Comparison of ENCODE assay signal across 7 mouse cellular contexts in the genomic region with DNA sequence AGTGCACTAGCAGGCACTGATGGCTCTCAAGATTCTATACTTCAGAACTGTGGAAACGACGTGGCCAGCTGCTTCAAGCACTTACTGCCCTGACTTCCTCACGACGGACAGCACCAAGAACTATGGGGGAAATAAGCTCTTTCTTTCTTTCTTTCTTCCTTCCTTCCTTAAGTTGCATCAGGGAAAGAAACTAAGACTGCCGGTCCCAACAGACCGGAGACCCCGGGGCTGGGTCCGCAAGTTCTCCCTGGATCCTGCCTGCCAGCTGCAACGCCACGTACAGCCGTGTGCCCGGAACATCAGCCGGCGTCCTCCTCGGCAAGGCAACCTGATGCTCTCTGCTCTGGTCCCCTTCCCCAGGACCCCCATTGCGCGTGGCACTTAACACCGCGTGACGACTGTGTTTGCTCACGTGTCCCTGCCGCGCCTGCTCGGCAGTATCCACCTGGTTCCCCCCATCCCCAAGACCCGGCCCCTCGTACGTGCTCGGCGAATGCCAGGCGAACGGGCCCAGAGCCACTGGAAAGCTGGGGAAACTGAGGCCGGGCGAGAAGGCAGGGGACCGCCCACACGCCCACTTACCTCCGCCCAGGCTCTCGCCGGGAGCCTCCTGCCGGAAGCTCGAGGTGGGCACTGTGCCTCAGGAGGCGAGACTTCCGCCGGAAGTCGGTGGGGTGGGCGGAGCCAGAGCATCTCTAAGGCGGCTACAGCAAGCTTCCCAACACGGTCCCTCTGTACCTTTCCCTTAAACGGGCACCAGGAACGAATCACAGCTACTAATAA. TPM values are rescaled to one million over a fixed set of nuclear protein-coding genes. Genes with fewer than 3 reads are reported as not detected.
A peak's percentile ranks its signal among the peaks of the same experiment; 100 is the strongest.
DNase-seq lines count a peak whose midpoint lies in the region; ATAC-seq and TF ChIP-seq lines count a peak whose summit lies in the region.

Slc35c2 (minus strand) TSS at position 668 of the 783 bp plus-strand sequence.

- peak; percentile 93 for DNase-seq in adrenal gland, postnatal 25 days
- DNase-seq in heart, adult 18-20 months = peak; percentile 93 to 96
- DNase-seq in kidney, adult 2 months = peak; percentile 95
- DNase-seq in spleen, postnatal 10 days (ENCODE audit: low spot score in 2 of 2) = peak; percentile 80 to 90

- H3K4me3 ChIP-seq in embryonic facial prominence, embryonic 12.5 days = peak within 1 kb of the TSS; percentile 86
- H3K4me3 ChIP-seq in kidney, adult 2 months (ENCODE audit: insufficient read depth, low read depth, low read length) = peak within 1 kb of the TSS; percentile 77
- H3K4me3 ChIP-seq in limb, embryonic 12.5 days (replicated peaks) = peak within 1 kb of the TSS; percentile 72
- H3K4me3 ChIP-seq in midbrain, embryonic 15.5 days = peak within 1 kb of the TSS; percentile 91

- TF ChIP-seq CTCF in kidney, adult 2 months (conservative IDR thresholded peaks at IDR 0.05; ENCODE audit: insufficient read depth, insufficient read length, low read depth, low read length) = peak; percentile 18; the same call in 1 of the 2 replicates

- peaks cover 42% of the 10 kb centered on the region for H3K36me3 ChIP-seq in embryonic facial prominence, embryonic 12.5 days
- H3K36me3 ChIP-seq in kidney, adult 2 months (ENCODE audit: control insufficient read depth, insufficient read depth, low read length) = no peaks in the 10 kb centered on the region; the same call in 1 of the 2 replicates
- peaks cover 45% of the 10 kb centered on the region for H3K36me3 ChIP-seq in limb, embryonic 12.5 days
- peaks cover 21% of the 10 kb centered on the region; the same call in 1 of the 2 replicates for H3K36me3 ChIP-seq in midbrain, embryonic 15.5 days (replicated peaks)

- H3K4me2 ChIP-seq in embryonic facial prominence, embryonic 12.5 days (replicated peaks) = peak within 1 kb of the TSS; percentile 67
- H3K4me2 ChIP-seq in limb, embryonic 12.5 days = peak within 1 kb of the TSS; percentile 79
- H3K4me2 ChIP-seq in midbrain, embryonic 15.5 days = peak within 1 kb of the TSS; percentile 96

- H3K9ac ChIP-seq in embryonic facial prominence, embryonic 12.5 days = peak within 1 kb of the TSS; percentile 65
- H3K9ac ChIP-seq in limb, embryonic 12.5 days (replicated peaks) = peak within 1 kb of the TSS; percentile 71
- H3K9ac ChIP-seq in midbrain, embryonic 15.5 days = peak within 1 kb of the TSS; percentile 80

- ATAC-seq in embryonic facial prominence, embryonic 12.5 days (ENCODE audit: insufficient number of reproducible peaks, insufficient read depth, low FRiP score, low TSS enrichment) = peak; percentile 89
- ATAC-seq in limb, embryonic 12.5 days (ENCODE audit: insufficient number of reproducible peaks, insufficient read depth, low FRiP score, low TSS enrichment, low read depth) = peak; percentile 90
- ATAC-seq in midbrain, embryonic 15.5 days (replicated peaks) = peak; percentile 94

- peaks cover 24% of the 10 kb centered on the region for H3K4me1 ChIP-seq in embryonic facial prominence, embryonic 12.5 days
- H3K4me1 ChIP-seq in kidney, adult 2 months (ENCODE audit: control insufficient read depth, insufficient read depth, low read length) = peaks cover 14% of the 10 kb centered on the region
- H3K4me1 ChIP-seq in limb, embryonic 12.5 days (replicated peaks) = peaks cover 19% of the 10 kb centered on the region
- H3K4me1 ChIP-seq in midbrain, embryonic 15.5 days = peaks cover 36% of the 10 kb centered on the region

- H3K27ac ChIP-seq in embryonic facial prominence, embryonic 12.5 days = peak within 1 kb of the TSS; percentile 69
- peak within 1 kb of the TSS; percentile 8; the same call in 1 of the 2 replicates for H3K27ac ChIP-seq in kidney, adult 2 months (ENCODE audit: insufficient read depth, low read depth, low read length)
- H3K27ac ChIP-seq in limb, embryonic 12.5 days = peak within 1 kb of the TSS; percentile 62
- peak within 1 kb of the TSS; percentile 86 for H3K27ac ChIP-seq in midbrain, embryonic 15.5 days

- H3K27me3 ChIP-seq in embryonic facial prominence, embryonic 12.5 days = no peaks in the 10 kb centered on the region
- no peaks in the 10 kb centered on the region for H3K27me3 ChIP-seq in kidney, adult 2 months (replicated peaks; ENCODE audit: control insufficient read depth, insufficient read depth, low read length)
- H3K27me3 ChIP-seq in limb, embryonic 12.5 days = no peaks in the 10 kb centered on the region
- H3K27me3 ChIP-seq in midbrain, embryonic 15.5 days (replicated peaks) = no peaks in the 10 kb centered on the region

- no peaks in the 10 kb centered on the region for H3K9me3 ChIP-seq in embryonic facial prominence, embryonic 12.5 days
- H3K9me3 ChIP-seq in limb, embryonic 12.5 days = no peaks in the 10 kb centered on the region
- no peaks in the 10 kb centered on the region for H3K9me3 ChIP-seq in midbrain, embryonic 15.5 days

- WGBS in embryonic facial prominence, embryonic 12.5 days = 1% methylated on average over 49 of the region's 49 CpGs
- WGBS in kidney, adult 2 months = under 1% methylated on average over 49 of the region's 49 CpGs
- under 1% methylated on average over 49 of the region's 49 CpGs for WGBS in limb, embryonic 12.5 days
- WGBS in midbrain, embryonic 15.5 days = under 1% methylated on average over 49 of the region's 49 CpGs

- no peak for TF ChIP-seq POLR2A in kidney, adult 2 months (IDR thresholded peaks at IDR 0.05; ENCODE audit: low read depth, low read length)

RNA-seq across cellular contexts. Expression of gene Slc35c2, which starts in this region (rescaled TPM):
- 53.0 and 62.2 TPM in 2 replicates for total RNA-seq in adrenal gland, postnatal 25 days (2021)
- 52.8 and 57.0 TPM in 2 replicates for polyA plus RNA-seq in embryonic facial prominence, embryonic 12.5 days (2016; fragmentation: Nextera tagmentation; extraction: Ambion mirVana)
- total RNA-seq in heart, adult 18-20 months (2021) = 10 to 100 TPM; 16.3 to 18.0 TPM
- polyA plus RNA-seq in kidney, adult 2 months (2012; rRNA removed) = 64.1 and 69.8 TPM in 2 replicates
- 47.2 and 48.3 TPM in 2 replicates for polyA plus RNA-seq in limb, embryonic 12.5 days (2016; fragmentation: Nextera tagmentation; extraction: Ambion mirVana)
- polyA plus RNA-seq in midbrain, embryonic 15.5 days (2015; fragmentation: Nextera tagmentation; extraction: Ambion mirVana) = 72.8 and 74.1 TPM in 2 replicates

Comparison
In these comparisons a context has a peak if more than half of its experiments do, and no peak if none do; other contexts are left out.
1. Peak in every context shown above with its lines: DNase-seq, ATAC-seq, H3K4me3 ChIP-seq and H3K27ac ChIP-seq.
2. H3K27ac ChIP-seq: peak in every context shown above with its lines; median percentile 86 in midbrain, embryonic 15.5 days; 69 in embryonic facial prominence, embryonic 12.5 days; 62 in limb, embryonic 12.5 days; 8 in kidney, adult 2 months.